Mouse (Mus musculus) naive thymus-derived CD4-positive, alpha-beta T cell, adult 5 months (primary cell): ENCODE results near the gene Cep104. TPM values are rescaled to one million over a fixed set of nuclear protein-coding genes. Genes with fewer than 3 reads are reported as not detected.

Source experiments
- polyA plus RNA-seq: library from polyadenylated mRNA; unstranded; fragments of 100-300 nt; shearing (Covaris generic); gene quantifications from one replicate; pipeline ENCODE4 v1.2.1, GENCODE M21; 2017

Cep104 gene
- 12.9 TPM for polyA plus RNA-seq

GRCm38 (mm10) chr4:153974431-153975291 is at the start of gene Cep104, which contains the start of gene Dffb:
Gene Cep104 (plus strand): TSS chr4:153975194.
Gene Dffb (minus strand): TSS chr4:153975126.

GRCm38 (mm10) chr4:153956569-153957405 is 18.2 kb upstream of the Cep104 start, which contains the start of gene A430005L14Rik:
Gene A430005L14Rik (plus strand): TSS chr4:153957237.

GRCm38 (mm10) chr4:154011646-154012089 is 36.7 kb downstream of the Cep104 start, which contains the start of gene Lrrc47:
Gene Lrrc47 (plus strand): TSS chr4:154011731.

DNA sequence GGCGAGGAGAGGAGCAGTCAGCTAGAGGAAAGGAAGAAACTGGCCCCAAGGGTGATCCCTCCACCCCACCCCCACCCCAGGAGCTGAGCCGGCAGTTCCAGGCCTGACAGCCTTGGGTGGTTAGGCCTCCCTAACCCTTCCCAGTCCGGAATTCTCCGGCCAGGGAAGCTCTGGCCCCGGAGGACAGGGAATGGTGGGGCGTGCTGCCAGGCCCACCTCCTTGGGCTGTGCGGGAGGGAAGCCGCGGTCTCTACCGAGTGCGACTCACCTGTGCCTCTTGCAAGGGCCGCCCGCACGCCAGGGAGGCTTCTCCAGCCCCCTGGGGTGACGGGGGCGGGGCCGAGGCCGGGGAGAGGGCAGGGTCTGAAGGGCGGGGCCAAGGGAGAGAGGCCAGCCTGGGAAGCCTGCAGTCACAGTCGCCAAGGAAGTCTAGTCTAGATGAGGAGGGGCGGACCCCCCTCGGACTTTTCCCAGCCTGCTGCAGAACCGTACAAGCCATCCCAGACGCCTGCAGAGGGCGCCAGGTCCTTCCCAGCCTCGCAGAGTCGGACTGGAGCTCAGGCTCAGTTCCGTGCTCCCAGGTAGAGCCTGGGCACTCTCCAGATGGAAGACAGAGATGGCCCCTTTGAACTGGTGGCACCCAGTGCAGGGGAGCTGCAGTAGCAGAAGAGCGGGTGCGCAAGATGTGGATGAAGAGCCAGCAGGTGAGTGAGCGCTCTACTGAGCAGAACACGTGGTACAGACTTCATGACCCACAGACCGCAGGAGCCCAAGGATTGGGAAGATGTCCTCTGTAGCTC is 50.8 kb downstream of the Cep104 start, which contains the start of gene Smim1:
Gene Smim1 (minus strand): TSS at position 590 of the 800 bp plus-strand sequence.

GRCm38 (mm10) chr4:154042577-154042976 is 67.6 kb downstream of the Cep104 start, which contains the start of gene Ccdc27:
Gene Ccdc27 (minus strand): TSS chr4:154042677.

Other genes starting within 250 kb of the Cep104 start
- gene A430005L14Rik, start 18.0 kb upstream of the Cep104 start, polyA plus RNA-seq = 38.0 TPM
- 29.8 TPM for gene Dffb, start 68 bp upstream of the Cep104 start, polyA plus RNA-seq
- gene Lrrc47, start 36.5 kb downstream of the Cep104 start, polyA plus RNA-seq = 58.5 TPM
- gene Smim1, start 51.0 kb downstream of the Cep104 start, polyA plus RNA-seq = not detected
- gene Ccdc27, start 67.5 kb downstream of the Cep104 start, polyA plus RNA-seq = not detected
- gene Trp73, start 165.0 kb downstream of the Cep104 start, polyA plus RNA-seq = not detected
- 33.0 TPM for gene Wrap73, start 167.2 kb downstream of the Cep104 start, polyA plus RNA-seq
- 484 TPM for gene Tprgl, start 185.5 kb downstream of the Cep104 start, polyA plus RNA-seq
- gene Megf6, start 195.5 kb downstream of the Cep104 start, polyA plus RNA-seq = 0.10 TPM